Mouse (Mus musculus) Patski (cell line): Measurements from ENCODE around the gene Fgfr2. TPM values are rescaled to one million over a fixed set of nuclear protein-coding genes. Genes with fewer than 3 reads are reported as not detected.

Source experiments
- ATAC-seq: fragments of 100-300 bp; one replicate; pipeline ENCODE4 v1.8.0; 2021
- CTCF ChIA-PET: fragments of 350-600 bp; sonication (Branson Sonifier 250); formaldehyde crosslinking; loops from one replicate; lab custom pipeline; 2022; ENCODE audit warnings: inconsistent platforms; lab: Charles Lee
- POLR2A ChIA-PET: fragments of 350-600 bp; sonication (Branson Sonifier 250); formaldehyde crosslinking; loops from one replicate; lab custom pipeline; 2022; ENCODE audit warnings: antibody characterized with exemption, inconsistent platforms; lab: Charles Lee
- DNase-seq: peaks from one replicate; pipeline ENCODE4 v3.0.0-alpha.2; 2011; ENCODE audit warnings: low read depth, low spot score
- H3K27me3 ChIP-seq: fragments of 371-371 bp; one replicate; pipeline ENCODE4 v1.5.1; 2021
- CTCF ChIP-seq: fragments of 100-300 bp; IDR thresholded peaks from one replicate; pipeline ENCODE4 v1.5.1; 2021
- in situ Hi-C: fragments of 300-500 bp; cut with MboI; formaldehyde crosslinking; loops from 3 replicates; pipeline ENCODE4 v1.11.1; 2018; ENCODE audit warnings: low pct_unique_long_range_greater_than_20kb, mixed read lengths
- polyA plus RNA-seq: library from polyadenylated mRNA; unstranded; gene quantifications from one replicate; pipeline ENCODE4 v1.2.3, GENCODE M21; 2021

Fgfr2 gene
- polyA plus RNA-seq, 1 experiment from 2014 or later: 48.8 TPM

GRCm38 (mm10) chr7:132999061-132999460, 124.1 kb downstream of the Fgfr2 start:
- TF ChIP-seq CTCF: no peak
- in situ Hi-C loops: loop anchor here (5.0 kb wide), 1 partner anchor 347 kb away; no protein-coding TSS in a partner anchor
- ChIA-PET CTCF (no interaction called here), POLR2A (interaction anchor here (0.6 kb wide), 1 partner anchor 428 kb away, joined by 4 read pairs; no protein-coding TSS in a partner anchor)
- no peaks in the 10 kb centered on the region for H3K27me3 ChIP-seq
- no peak for ATAC-seq
- DNase-seq: no peak

GRCm38 (mm10) chr7:132998639-132999038, 124.5 kb downstream of the Fgfr2 start:
- no peak for DNase-seq
- CTCF ChIA-PET: no interaction called here
- no peaks in the 10 kb centered on the region for H3K27me3 ChIP-seq
- ATAC-seq: peak; percentile 54
- POLR2A ChIA-PET: interaction anchor here (0.6 kb wide), 1 partner anchor 428 kb away, joined by 4 read pairs; no protein-coding TSS in a partner anchor
- in situ Hi-C loops: loop anchor here (5.0 kb wide), 1 partner anchor 346 kb away; no protein-coding TSS in a partner anchor
- TF ChIP-seq CTCF: no peak

GRCm38 (mm10) chr7:132996391-132996790, 126.8 kb downstream of the Fgfr2 start:
- ATAC-seq (peak; percentile 55), DNase-seq (no peak)
- in situ Hi-C loops: loop anchor here (5.0 kb wide), 1 partner anchor 344 kb away; no protein-coding TSS in a partner anchor
- ChIA-PET POLR2A (no interaction called here), CTCF (interaction anchor here (1.1 to 1.7 kb wide), 3 partner anchors 10 to 16 kb away, joined by 3 to 5 read pairs (median 3); no protein-coding TSS in a partner anchor)
- no peaks in the 10 kb centered on the region for H3K27me3 ChIP-seq
- TF ChIP-seq CTCF: peak; percentile 63

- DNase-seq (no peak), ATAC-seq (no peak)
- in situ Hi-C loops: loop anchor here (5.0 kb wide), 1 partner anchor 342 kb away; no protein-coding TSS in a partner anchor
- ChIA-PET POLR2A (no interaction called here), CTCF (no interaction called here)
- TF ChIP-seq CTCF: no peak
- no peaks in the 10 kb centered on the region for H3K27me3 ChIP-seq
These were observed 128.4 kb downstream of the Fgfr2 start for GRCm38 (mm10) chr7:132994628-132995191.

GRCm38 (mm10) chr7:132994120-132994519, 129.0 kb downstream of the Fgfr2 start:
- H3K27me3 ChIP-seq: no peaks in the 10 kb centered on the region
- TF ChIP-seq CTCF: peak; percentile 30
- in situ Hi-C loops: no loop called here
- ChIA-PET POLR2A (no interaction called here), CTCF (interaction anchor here (1.0 kb wide), 1 partner anchor 9 kb away, joined by 3 read pairs; no protein-coding TSS in a partner anchor)
- no peak for DNase-seq
- ATAC-seq: no peak

GRCm38 (mm10) chr7:132992967-132993615, 130.1 kb downstream of the Fgfr2 start:
- no peaks in the 10 kb centered on the region for H3K27me3 ChIP-seq
- no peak for DNase-seq
- no peak for TF ChIP-seq CTCF
- ATAC-seq: no peak
- CTCF ChIA-PET: interaction anchor here (1.0 kb wide), 1 partner anchor 10 kb away, joined by 3 read pairs; no protein-coding TSS in a partner anchor
- POLR2A ChIA-PET: interaction anchor here (0.7 kb wide), 1 partner anchor 20 kb away, joined by 5 read pairs; no protein-coding TSS in a partner anchor
- in situ Hi-C loops: no loop called here

GRCm38 (mm10) chr7:132991240-132991900, 131.8 kb downstream of the Fgfr2 start:
- in situ Hi-C loops: no loop called here
- DNase-seq: no peak
- H3K27me3 ChIP-seq: no peaks in the 10 kb centered on the region
- TF ChIP-seq CTCF: no peak
- ChIA-PET CTCF (interaction anchor here (0.6 to 1.9 kb wide), 3 partner anchors 12 to 646 kb away, joined by 3 to 4 read pairs (median 3); no protein-coding TSS in a partner anchor), POLR2A (no interaction called here)
- ATAC-seq: no peak

GRCm38 (mm10) chr7:132989839-132990238, 133.3 kb downstream of the Fgfr2 start:
- in situ Hi-C loops: no loop called here
- CTCF ChIA-PET: interaction anchor here (0.9 kb wide), 1 partner anchor 38 kb away, joined by 3 read pairs; no protein-coding TSS in a partner anchor
- no peak for TF ChIP-seq CTCF
- ATAC-seq (no peak), DNase-seq (no peak)
- H3K27me3 ChIP-seq: no peaks in the 10 kb centered on the region
- POLR2A ChIA-PET: interaction anchor here (0.6 to 0.9 kb wide), 2 partner anchors 10 to 14 kb away, joined by 3 to 6 read pairs; no protein-coding TSS in a partner anchor

- in situ Hi-C loops: no loop called here
- TF ChIP-seq CTCF: no peak
- ChIA-PET CTCF (no interaction called here), POLR2A (no interaction called here)
- peak; percentile 17 for ATAC-seq
- DNase-seq: no peak
- H3K27me3 ChIP-seq: no peaks in the 10 kb centered on the region
These were observed 140.5 kb downstream of the Fgfr2 start for GRCm38 (mm10) chr7:132982639-132983038.

- ATAC-seq: no peak
- CTCF ChIA-PET: no interaction called here
- in situ Hi-C loops: no loop called here
- no peak for TF ChIP-seq CTCF
- POLR2A ChIA-PET: no interaction called here
- no peaks in the 10 kb centered on the region for H3K27me3 ChIP-seq
- no peak for DNase-seq
These were observed 145.2 kb downstream of the Fgfr2 start for GRCm38 (mm10) chr7:132977981-132978380.
